Mouse (Mus musculus): ENCODE data around the gene Cldn7.

Cldn7 gene

DNA sequence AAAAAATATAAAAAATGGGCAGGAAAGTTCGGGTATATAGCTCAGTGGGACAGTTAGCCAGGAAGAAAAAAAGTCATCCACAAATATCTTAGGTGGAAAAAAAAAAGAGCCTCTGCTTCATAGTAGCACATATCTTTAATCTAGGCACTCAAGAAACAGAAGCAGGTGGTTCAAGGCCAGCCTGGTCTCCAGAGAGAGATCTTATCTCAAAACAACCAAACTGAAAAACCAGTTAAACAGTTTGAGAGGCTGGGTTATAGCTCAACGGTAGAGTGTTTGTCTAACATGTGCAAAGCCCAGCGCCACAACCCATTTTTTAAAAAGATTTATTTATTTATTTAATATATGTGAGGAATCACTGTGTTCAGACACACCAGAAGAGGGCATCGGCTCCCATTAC is 31.5 kb upstream of the Cldn7 start:
- no peak for DNase-seq (ENCODE audit: low spot score in 2 of 2)

DNA sequence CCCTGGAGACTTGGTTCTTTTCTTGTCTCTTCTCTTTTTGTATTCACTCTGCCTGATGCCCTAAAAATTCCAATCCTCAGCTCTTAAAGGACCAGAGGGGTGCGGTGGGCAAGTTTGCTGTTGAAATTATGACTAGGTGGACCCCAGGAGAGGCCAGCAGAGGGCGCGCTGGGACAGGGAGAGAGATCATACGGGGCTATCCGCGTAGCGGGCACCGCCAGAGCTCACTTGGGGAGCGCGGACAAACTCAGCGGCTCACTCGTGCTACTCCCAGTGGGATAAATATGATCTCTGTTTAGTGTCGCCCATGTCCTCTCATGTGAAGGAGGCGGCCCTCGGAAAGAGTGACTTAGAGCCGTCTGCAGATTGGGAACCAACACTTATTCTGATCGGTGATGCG is 30.4 kb upstream of the Cldn7 start:
- DNase-seq (ENCODE audit: low spot score in 2 of 2) = peak; percentile 84 to 97

DNA sequence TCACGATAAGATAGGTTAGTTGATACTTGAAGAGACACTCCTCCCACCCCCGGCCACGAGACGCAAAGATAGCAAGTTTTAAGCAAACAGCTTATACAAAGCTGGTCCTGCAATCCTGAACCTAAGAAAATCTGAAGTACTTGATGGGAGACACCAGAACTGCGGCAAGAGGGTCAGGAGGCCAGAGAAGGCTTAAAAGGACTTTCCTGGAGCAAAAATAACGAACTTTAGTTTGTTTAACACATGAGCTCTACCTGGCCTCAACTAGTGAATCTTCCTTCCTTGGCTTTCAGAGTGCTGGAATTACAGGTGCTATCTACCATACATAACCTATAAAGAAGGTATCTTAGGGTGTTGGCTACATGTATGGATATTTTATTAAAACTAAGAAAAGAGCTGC is 29.9 kb upstream of the Cldn7 start:
- no peak for DNase-seq (ENCODE audit: low spot score in 2 of 2)

DNA sequence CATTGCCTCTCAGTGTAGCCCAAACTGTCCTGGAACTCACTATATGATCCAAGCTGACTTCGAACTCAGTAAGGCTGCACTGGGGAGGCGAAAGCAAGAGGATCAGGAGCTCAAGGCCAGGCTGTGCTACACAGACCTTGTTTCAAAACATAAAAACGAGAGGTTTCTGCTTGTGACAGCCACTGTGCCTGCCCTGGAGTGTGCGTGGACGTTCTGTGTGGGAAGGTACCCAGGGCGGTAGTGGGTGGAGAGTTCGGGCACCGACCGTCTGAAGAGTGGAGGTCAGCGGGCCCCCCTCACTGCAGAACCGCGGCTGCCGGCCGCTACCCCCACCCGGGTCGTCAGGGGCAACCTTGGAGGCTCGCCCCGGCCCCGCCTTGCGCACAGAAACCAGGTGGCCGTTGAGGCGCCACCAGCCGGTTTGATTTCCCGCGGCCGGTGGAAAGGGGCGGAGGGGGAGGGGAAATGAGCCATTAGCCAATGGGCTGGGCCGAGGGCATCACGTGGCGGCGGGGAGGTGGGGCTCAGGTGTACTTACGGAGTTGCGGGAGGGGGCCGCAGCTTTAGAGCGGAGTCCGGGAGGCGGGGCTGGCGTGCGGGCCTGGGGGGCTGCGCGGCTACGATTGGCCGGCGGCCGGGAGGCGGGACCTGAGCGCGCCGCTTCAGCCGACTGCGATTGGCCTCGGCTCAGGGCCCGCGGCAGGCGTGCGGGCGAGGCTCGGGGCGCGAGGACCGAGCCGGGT is 29.3 kb upstream of the Cldn7 start, which contains the start of gene Ybx2:
Gene Ybx2, plus strand, starts transcription at position 660 of the 743 bp plus-strand sequence.
- peak; percentile 75 to 86 for DNase-seq (ENCODE audit: low spot score in 2 of 2)

DNA sequence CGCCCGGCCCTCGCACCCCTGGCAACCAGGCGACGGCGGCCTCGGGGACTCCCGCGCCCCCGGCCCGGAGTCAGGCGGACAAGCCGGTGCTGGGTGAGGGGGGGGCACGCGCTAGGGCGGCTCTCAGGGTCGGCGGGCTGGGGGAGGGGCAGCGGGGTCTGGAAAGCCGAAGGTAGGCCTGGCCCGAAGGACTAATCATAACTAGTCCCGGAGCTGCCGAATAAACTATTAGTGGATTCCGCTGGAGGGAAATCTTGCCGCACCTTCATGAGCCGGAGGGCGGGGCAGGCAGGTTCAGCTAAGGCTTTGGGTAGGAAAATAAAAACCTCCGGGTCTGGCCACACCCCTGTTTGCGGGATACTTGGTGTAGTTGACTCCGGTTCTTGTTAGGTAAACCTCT is 28.4 kb upstream of the Cldn7 start:
- DNase-seq (ENCODE audit: low spot score in 2 of 2) = no peak

DNA sequence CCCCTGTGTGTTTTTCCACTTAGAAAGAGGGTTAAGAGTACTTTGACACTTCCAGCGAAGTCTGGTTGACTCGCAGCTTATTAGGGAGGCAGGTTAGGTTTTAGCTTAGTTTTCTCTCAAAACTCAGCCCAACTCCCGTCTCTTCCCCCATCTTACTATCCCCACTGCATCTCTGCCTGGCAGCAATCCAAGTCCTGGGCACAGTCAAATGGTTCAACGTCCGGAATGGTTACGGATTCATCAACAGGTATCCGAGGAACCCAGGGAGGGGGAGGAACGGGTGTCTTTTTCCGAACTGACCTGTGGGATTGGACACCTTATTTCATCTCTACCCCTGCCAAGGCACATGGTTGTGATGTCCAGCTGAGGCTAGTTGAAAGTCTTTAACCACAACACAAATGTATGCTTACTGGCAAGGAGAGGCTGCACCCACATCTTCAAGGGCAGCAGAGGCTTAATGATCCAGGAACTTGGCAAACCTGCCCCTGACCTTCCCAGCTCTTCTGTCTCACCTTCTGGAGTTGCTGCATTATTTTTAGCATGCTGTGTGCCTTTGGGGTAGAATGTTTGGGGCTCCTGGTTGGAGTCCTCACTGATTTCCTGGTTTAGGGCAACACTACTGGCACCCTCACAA is 27.7 kb upstream of the Cldn7 start:
- no peak for DNase-seq (ENCODE audit: low spot score in 2 of 2)

DNA sequence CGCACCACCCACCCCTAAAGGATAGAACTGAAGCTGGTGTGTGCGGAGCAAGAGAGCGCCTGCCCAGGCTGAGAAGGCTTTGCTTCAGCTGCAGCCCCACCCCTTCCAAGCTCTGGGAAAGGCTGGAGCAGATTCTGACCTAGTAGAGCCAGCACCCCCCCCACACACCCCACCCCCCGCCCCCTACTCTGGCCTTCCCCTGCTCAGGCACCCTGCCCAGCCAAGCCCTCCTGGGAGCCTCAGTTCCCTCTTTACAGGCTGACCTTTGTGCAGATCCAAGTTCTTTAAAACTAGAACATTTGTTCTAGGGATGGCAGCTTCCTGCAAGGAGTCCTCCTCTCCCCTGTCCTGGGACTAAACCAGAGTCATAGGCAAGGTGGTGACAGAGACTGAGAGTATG is 27.2 kb upstream of the Cldn7 start:
- DNase-seq (ENCODE audit: low spot score in 2 of 2) = peak; percentile 47 to 63

DNA sequence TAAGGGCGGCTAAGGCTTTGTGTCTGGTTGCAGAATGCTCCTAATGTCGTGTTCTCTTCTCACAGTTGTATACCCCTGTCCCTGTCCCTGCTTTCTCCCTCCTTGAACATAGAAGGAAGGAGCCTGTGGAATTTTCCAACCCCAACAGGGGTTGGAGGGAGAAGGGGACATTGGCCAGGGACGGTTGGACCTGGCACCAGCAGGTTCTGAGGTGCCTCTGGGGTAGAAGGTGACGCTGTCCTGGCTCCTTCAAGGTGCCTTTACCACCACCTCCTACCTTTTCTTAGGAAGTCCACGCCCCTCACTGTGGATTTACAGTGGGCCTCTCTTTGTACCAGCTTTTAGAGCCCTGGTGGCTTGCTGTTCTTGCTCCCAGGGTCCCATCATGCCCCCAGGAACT is 26.7 kb upstream of the Cldn7 start:
- no peak for DNase-seq (ENCODE audit: low spot score in 2 of 2)

DNA sequence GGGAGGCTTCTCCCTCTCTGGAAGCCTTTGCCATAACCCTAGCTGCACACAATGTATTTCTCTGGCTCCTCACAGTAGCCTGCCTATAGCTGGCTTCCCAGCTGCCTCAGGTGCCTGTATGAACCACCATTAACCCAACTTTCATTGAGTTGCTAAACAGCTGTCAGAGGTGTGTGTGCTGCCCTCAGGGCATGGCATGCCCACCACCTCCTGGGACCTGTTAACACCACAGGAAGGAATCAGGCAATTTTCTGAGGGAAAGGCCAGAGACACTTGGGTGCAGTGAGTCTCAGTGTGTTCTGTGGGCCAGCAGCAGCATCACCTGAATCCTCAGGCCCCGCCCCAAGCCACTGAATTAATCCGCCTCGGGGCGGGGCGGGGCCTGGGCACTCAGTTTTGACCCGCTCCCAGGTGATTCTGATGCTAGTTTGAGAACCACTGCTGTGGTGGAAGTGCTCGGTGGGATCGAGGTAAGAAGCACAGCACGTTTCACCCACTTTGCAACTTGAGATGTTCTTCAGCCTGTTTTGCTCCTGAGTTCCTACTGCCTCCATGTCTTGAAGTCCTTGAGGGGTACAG is 26.1 kb upstream of the Cldn7 start:
- DNase-seq (ENCODE audit: low spot score in 2 of 2) = no peak

DNA sequence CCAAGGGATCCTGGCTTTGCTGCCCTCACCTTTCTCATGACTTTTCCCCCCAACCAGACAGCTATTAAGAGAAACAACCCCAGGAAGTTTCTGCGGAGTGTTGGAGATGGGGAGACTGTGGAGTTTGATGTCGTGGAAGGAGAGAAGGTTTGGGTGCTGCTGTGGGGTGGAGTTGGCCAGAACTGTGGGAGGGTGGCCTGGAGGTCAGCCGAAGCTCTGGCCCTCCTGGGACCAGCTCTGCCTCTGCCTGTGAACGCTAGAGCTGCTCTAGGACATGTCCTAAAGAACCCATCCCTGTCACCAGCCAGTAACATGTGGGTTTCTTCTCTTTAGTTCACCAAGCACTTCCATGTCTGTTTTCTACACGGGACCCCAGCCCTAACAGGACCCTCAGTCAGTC is 25.4 kb upstream of the Cldn7 start:
- no peak for DNase-seq (ENCODE audit: low spot score in 2 of 2)

DNA sequence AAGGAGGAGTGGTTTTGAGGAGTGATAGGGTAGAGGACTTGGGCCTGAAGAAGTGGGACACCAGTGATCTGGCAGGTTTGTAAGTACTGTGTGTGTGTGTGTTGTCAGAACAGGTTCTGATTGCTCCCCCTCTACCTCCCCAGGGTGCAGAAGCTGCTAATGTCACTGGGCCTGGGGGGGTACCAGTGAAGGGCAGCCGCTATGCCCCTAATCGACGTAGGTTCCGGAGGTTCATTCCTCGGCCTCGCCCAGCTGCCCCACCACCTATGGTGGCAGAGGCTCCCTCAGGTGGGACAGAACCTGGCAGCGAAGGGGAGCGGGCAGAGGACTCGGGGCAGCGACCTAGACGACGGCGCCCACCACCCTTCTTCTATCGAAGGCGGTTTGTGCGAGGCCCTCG is 24.8 kb upstream of the Cldn7 start:
- no peak for DNase-seq (ENCODE audit: low spot score in 2 of 2)

DNA sequence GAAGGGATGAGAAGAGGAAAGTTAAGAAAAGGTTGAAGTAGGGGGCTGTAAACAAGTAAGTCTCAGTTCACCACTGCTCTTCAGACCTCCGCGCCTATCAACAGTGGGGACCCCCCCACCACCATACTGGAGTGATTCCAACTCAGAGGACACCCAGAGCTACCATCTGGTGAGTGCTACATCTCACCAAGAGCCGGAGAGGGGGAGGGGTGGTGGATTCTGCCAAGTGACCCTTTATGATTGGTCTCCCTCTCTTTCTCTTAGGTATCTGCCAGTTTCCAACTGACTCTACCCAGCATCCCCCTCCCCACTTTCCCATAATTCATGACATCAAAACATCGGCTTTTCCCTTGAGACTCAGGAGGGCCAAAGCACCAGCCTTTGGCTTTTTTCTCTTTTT is 23.6 kb upstream of the Cldn7 start:
- DNase-seq (ENCODE audit: low spot score in 2 of 2) = no peak

DNA sequence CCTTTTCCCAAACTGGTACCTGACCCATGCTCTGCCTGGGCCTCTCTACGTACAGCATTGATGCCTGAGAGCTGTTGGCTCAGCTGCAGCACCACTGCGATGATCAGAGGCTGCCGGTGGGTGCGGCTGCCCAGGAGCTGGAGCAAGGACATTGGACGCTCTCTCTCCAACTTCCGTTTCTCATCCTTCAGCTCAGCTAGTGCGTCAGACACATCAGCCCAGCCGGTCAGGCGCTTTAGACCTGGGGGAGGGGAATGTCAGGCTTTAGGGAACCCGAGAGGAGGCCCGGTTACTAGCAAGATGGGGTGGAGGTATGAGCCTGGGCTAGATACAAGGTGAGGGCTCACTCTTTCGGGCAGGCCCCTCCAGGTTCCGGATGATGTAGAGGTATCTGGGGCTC is 19.4 kb upstream of the Cldn7 start:
- no peak for DNase-seq (ENCODE audit: low spot score in 2 of 2)

DNA sequence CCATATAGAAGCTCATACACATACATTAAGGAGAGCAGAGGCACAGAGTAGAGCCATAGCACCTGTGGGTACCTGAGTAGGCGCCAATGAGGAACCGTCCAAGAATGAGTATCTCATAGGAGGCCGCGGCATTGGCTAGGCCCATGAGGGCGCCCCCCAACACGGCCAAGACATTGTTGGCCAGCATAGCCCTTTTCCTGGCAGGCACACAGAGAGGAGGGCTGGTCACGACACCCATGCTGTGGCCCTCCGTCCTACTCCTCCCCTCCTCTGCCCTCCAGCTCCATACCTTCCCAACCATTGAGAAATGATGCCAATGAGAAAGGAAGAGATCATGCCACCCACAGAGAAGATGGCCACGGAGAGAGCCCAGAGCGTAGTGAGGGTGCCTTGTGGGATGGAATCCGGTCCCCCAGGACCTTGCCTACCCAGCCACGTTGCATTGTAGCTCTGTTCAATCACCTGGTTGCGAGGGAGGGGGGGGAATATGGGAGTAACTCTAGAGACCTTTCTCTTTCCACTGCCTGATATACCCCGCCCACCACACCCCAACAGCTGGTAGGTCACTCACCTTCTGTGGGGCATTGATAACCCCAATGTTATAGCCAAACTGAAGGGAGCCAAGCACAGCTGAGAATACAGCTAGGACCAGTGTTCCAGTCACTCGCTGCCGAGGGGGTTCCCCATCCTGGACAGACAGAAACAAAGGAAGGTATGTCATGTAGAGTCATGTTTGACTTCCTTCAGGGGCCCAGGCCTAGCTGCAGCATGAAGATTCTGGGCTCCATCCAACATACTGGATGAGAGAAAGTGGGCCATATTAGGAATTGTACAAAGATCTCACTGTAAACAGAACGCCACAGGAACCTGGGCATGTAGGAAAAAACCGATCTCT is 18.3 kb upstream of the Cldn7 start:
- DNase-seq (ENCODE audit: low spot score in 2 of 2) = no peak

DNA sequence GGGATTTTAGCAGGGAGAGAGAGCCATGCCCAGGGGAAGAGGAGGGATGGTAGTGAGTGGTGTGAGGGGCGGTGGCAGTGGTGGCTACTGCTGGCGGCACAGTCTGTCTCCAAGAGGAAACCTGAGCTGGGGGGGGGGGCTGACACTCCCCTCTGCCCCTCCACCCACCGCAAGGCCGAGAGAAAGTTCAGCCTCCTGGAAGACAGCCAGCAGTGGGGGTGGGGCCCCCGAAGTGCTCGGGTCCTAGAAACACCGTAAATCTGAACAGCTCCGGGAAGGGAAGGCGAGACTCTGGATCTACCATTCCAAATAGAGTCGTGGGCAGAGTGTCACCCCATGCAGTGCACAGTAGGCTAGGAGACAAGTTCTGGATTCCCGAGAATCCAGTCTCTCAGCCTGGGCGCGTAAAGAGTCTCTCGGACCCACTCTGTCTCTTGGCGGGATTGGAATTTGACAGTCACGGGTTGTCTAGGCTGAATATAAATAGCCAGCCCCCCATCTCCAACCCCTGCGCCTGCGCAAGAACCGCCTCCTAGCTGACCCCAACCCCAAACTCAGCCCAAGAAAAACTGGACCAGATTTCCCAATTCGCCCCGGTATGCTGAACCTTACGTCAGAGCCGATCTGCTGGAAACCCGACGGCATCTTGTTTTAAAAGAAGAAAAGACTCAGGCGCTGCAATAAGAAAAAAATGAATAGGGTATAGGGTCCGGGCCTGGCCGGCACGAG is 17.1 kb upstream of the Cldn7 start:
- DNase-seq (ENCODE audit: low spot score in 2 of 2) = peak in 1 of 2 experiments; percentile 55

DNA sequence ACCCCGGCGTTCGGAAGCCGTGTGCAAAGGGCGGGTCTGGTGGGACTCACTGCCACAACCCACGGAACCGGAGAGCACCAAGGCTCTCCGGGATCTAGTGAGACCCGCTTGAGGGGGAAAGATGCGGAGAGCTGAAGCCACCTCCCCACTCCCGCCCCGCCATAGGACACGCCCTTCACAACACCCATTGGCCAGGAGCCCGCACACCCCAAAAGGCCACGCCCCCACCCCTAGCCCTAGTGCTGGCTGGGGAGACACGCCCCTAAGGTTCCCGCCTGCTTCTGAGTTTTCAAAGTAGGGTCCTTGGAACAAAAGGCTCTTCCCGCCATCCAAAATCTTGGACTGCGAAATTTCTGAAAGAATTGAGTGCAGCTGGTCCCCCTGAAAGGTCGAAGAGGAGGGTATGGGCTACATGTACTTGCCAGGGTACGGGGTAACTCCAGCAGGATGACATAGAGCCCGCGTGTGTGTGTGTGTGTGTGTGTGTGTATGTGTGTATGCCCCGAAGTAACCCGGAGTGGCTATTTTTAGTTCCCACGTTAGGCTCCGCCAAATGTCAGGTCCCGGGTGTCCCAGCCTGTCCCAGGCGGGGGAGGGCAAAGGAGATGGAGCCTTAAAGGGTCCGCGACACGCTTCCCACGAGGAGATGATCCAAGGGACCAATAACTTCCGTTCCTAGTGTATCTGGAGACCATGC is 16.4 kb upstream of the Cldn7 start, which contains the start of gene Slc2a4:
Gene Slc2a4, minus strand, starts transcription at position 123 of the 697 bp plus-strand sequence.
- peak; percentile 93 to 96 for DNase-seq (ENCODE audit: low spot score in 2 of 2)

DNA sequence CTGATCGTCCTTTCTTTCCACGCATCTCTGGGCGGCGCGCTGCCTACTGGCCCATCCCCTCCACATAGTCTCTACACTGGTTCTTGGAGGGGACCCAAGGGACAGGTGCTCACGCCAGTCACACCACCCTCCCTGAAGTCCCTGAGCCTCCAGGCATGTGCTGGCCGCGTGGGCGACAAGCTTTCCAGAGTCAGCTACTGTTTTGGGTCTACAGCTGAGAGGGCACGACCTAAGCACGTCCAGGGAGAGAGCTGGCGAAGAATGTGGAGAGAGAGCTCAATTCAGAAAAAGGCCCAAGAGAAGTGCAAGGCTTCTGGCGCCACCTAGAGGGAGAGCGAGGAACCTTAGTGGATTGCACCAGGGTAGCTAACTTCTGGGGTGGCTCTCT is 15.8 kb upstream of the Cldn7 start:
- DNase-seq (ENCODE audit: low spot score in 2 of 2) = peak; percentile 79 to 86

DNA sequence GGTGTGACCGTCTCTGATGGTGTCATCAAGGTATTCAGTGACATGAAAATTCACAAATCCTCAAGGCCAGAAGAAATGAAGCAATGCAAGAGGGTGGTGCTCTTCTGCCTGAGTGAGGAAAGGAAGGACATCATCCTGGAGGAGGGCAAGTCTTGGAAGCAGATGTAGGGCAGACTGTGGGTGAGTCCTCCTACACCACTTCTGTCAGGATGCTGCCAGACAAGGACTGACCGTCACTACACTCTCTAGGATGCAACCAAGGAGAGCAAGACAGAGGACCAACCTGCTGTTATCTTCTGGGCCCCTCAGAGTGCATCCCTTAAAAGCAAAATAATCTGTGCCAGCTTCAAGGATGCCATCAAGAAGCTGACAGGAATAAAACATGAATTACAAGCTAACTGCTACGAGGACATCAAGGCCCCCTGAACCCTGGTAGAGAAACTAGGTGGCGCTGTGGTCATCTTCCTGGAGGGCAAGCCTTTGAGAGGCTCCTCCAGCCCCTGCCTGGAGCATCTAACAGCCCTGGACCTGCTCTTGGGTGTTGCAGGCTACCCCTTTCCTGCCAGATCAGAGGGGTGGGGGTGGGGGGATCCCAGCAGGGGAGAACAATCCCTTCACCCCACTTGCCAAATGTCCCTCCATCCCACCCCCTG is 13.6 kb upstream of the Cldn7 start:
- no peak for DNase-seq (ENCODE audit: low spot score in 2 of 2)

DNA sequence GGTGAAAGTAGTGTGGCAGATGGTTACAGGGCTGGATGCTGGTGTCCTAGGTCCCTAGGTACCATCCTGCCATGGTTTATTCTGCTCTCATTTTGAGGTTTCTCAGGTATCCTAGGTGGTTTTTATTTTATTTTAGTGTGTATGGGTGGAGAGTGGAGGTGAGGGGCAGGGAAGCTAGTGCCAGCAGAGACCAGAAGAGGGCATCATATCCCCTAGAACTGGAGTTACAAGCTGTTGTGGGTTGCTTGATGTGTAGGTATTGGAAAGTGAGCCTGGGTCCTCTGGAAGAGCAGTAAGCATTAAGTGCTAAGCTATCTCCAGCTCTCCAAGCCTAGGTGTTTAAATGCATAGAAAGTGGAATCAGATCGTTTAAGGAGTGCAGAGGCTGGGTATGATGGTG is 12.3 kb upstream of the Cldn7 start:
- no peak for DNase-seq (ENCODE audit: low spot score in 2 of 2)

DNA sequence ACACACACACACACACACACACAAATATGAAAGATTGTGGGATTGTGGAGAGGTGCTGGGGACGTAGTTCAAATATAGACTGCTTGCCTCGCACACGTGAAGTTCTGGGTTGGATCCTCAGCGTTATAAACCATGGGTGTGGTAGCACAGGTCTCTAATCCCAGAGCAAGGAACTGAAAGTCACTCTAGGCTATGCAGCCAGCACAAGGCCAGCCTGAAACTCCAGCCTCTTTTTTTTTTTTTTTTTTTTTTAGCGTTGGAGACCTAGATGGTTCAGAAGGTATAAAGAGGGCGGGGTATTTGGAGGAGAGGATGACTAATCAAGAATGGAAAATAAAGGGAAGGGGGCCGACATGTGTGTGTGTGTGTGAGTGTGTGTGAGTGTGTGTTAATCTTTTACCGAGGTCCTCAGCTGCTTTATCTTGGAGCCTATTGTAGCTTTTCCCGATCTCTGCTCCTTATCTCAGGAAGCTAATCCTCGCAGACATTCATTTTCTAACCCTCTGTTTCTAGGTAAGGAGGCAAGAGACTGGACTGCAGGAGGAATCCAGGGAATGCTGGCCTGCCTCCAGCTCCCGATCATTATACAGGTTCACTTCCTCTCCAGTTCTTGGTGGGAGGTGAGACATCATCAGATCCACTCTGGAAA is 11.2 kb upstream of the Cldn7 start:
- no peak for DNase-seq (ENCODE audit: low spot score in 2 of 2)

Measured in urinary bladder, postnatal 4 days (tissue).